Mouse (Mus musculus) limb, embryonic 11.5 days (tissue): ENCODE data around the gene Gm38392. TPM values are rescaled to one million over a fixed set of nuclear protein-coding genes. Genes with fewer than 3 reads are reported as not detected.

Experiments
- ATAC-seq: fragments of 200-750 bp; cut with Nextera tagmentation; 2 replicates; pipeline ENCODE4 v1.8.0; 2017; ENCODE audit warnings: low read depth; ENCODE audit not compliant: insufficient number of reproducible peaks, low FRiP score, low TSS enrichment
- DNase-seq: peaks from one replicate; pipeline ENCODE4 v3.0.0-alpha.2; 2015; ENCODE audit warnings: low spot score
- H3K27ac ChIP-seq: fragments of 300-500 bp; sonication (generic); replicated peaks from 2 replicates; pipeline ENCODE4 v1.5.1; 2014; ENCODE audit warnings: low read depth, mild to moderate bottlenecking, low read length
- H3K27me3 ChIP-seq: fragments of 300-500 bp; sonication (generic); 2 replicates; pipeline ENCODE4 v1.6.1; 2014; ENCODE audit warnings: mild to moderate bottlenecking, low read length, mixed read lengths; ENCODE audit not compliant: control insufficient read depth, insufficient read depth
- H3K36me3 ChIP-seq: fragments of 300-500 bp; sonication (generic); 2 replicates; pipeline ENCODE4 v1.6.1; 2014; ENCODE audit warnings: mild to moderate bottlenecking, low read length, moderate library complexity, mixed read lengths; ENCODE audit not compliant: control insufficient read depth, insufficient read depth
- H3K4me1 ChIP-seq: fragments of 300-500 bp; sonication (generic); 2 replicates; pipeline ENCODE4 v1.6.1; 2014; ENCODE audit warnings: low read length, mixed read lengths; ENCODE audit not compliant: control insufficient read depth, insufficient read depth
- H3K4me2 ChIP-seq: fragments of 300-500 bp; sonication (generic); 2 replicates; pipeline ENCODE4 v1.6.1; 2014; ENCODE audit warnings: low read depth, mild to moderate bottlenecking, moderate library complexity; ENCODE audit not compliant: severe bottlenecking
- H3K4me3 ChIP-seq: fragments of 300-500 bp; sonication (generic); 2 replicates; pipeline ENCODE4 v1.5.1; 2014; ENCODE audit warnings: low read depth, low read length
- H3K9ac ChIP-seq: fragments of 300-500 bp; sonication (generic); 2 replicates; pipeline ENCODE4 v1.6.1; 2014; ENCODE audit warnings: mild to moderate bottlenecking, low read length
- H3K9me3 ChIP-seq: fragments of 300-500 bp; sonication (generic); 2 replicates; pipeline ENCODE4 v1.6.1; 2016; ENCODE audit warnings: low read length; ENCODE audit not compliant: control insufficient read depth
- WGBS: fragments of 180-500 bp; shearing (Covaris S2); extraction: QIAGEN DNeasy Blood & Tissue Kit; methylation state at CpG from one replicate; pipeline ENCODE4 v1.1.7; 2014; 5-methylcytosine and 5-hydroxymethylcytosine counted together
- polyA plus RNA-seq: library from polyadenylated mRNA; unstranded; fragments of >200 nt; fragmentation: Nextera tagmentation; extraction: Ambion mirVana; gene quantifications from 2 replicates; pipeline ENCODE4 v1.2.1, GENCODE M21; 2014

Gm38392 gene
- polyA plus RNA-seq, 1 experiment from 2014 or later = 0.59 TPM

DNA sequence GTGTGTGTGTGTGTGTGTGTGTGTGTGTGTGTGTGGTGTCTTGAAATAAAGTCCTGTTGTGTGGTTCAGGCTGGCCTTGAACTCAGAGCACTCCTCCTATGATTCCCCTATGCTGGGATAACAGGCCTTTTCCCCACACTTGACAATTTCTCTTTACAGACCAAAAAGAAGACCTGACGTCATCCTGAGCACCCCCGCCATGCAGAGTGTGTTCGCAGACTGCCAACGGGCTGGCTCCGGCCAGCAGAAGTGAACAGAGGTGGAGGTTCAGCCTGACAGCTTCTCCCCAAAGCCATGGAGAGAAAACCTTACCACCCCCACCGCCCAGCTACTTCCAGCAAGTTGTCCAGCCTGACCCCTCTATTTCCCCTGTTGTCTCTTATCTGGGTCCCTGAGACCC is 57.5 kb downstream of the Gm38392 start:
- 80% methylated on average over 6 of the region's 6 CpGs for WGBS

GRCm38 (mm10) chr3:88228906-88229305 is 58.1 kb downstream of the Gm38392 start:
- H3K4me1 ChIP-seq = peaks cover 9% of the 10 kb centered on the region; the same call in 1 of the 2 replicates
- no peaks in the 10 kb centered on the region for H3K9me3 ChIP-seq
- peaks cover 22% of the 10 kb centered on the region for H3K27me3 ChIP-seq
- H3K4me2 ChIP-seq = no peak overlapping the region
- H3K4me3 ChIP-seq = no peak overlapping the region
- DNase-seq (no peak), ATAC-seq (no peak)
- H3K36me3 ChIP-seq = no peaks in the 10 kb centered on the region
- 43% methylated on average over 4 of the region's 4 CpGs for WGBS
- no peak overlapping the region for H3K27ac ChIP-seq
- no peak overlapping the region for H3K9ac ChIP-seq

More for the DNA sequence above, 57.5 kb downstream of the Gm38392 start:
- H3K9ac ChIP-seq = no peak overlapping the region
- H3K4me3 ChIP-seq = no peak overlapping the region
- H3K27me3 ChIP-seq = peaks cover 22% of the 10 kb centered on the region
- H3K36me3 ChIP-seq = no peaks in the 10 kb centered on the region
- peaks cover 12% of the 10 kb centered on the region; the same call in 1 of the 2 replicates for H3K4me1 ChIP-seq
- no peak for ATAC-seq
- no peaks in the 10 kb centered on the region for H3K9me3 ChIP-seq
- H3K27ac ChIP-seq = no peak overlapping the region
- H3K4me2 ChIP-seq = no peak overlapping the region
- no peak for DNase-seq

- no peak overlapping the region for H3K9ac ChIP-seq
- H3K4me2 ChIP-seq = no peak overlapping the region
- no peaks in the 10 kb centered on the region for H3K36me3 ChIP-seq
- 0 out of 2 replicates have a peak, but pooled peaks cover 2% of the 10 kb centered on the region for H3K4me1 ChIP-seq
- H3K4me3 ChIP-seq = no peak overlapping the region
- H3K27ac ChIP-seq = no peak overlapping the region
- no peak for ATAC-seq
- 43% methylated on average over 6 of the region's 6 CpGs for WGBS
- H3K27me3 ChIP-seq = peaks cover 21% of the 10 kb centered on the region
- no peaks in the 10 kb centered on the region for H3K9me3 ChIP-seq
- no peak for DNase-seq
Measured at GRCm38 (mm10) chr3:88227976-88228375, 59.0 kb downstream of the Gm38392 start.

GRCm38 (mm10) chr3:88227260-88227659 is 59.8 kb downstream of the Gm38392 start:
- H3K4me3 ChIP-seq = no peak overlapping the region
- H3K4me2 ChIP-seq = no peak overlapping the region
- peaks cover 21% of the 10 kb centered on the region for H3K27me3 ChIP-seq
- no peaks in the 10 kb centered on the region for H3K36me3 ChIP-seq
- no peaks in the 10 kb centered on the region for H3K9me3 ChIP-seq
- no peak overlapping the region for H3K9ac ChIP-seq
- 0 out of 2 replicates have a peak, but pooled peaks cover 2% of the 10 kb centered on the region for H3K4me1 ChIP-seq
- H3K27ac ChIP-seq = no peak overlapping the region
- 19% methylated on average over 4 of the region's 4 CpGs for WGBS
- ATAC-seq (no peak), DNase-seq (no peak)

DNA sequence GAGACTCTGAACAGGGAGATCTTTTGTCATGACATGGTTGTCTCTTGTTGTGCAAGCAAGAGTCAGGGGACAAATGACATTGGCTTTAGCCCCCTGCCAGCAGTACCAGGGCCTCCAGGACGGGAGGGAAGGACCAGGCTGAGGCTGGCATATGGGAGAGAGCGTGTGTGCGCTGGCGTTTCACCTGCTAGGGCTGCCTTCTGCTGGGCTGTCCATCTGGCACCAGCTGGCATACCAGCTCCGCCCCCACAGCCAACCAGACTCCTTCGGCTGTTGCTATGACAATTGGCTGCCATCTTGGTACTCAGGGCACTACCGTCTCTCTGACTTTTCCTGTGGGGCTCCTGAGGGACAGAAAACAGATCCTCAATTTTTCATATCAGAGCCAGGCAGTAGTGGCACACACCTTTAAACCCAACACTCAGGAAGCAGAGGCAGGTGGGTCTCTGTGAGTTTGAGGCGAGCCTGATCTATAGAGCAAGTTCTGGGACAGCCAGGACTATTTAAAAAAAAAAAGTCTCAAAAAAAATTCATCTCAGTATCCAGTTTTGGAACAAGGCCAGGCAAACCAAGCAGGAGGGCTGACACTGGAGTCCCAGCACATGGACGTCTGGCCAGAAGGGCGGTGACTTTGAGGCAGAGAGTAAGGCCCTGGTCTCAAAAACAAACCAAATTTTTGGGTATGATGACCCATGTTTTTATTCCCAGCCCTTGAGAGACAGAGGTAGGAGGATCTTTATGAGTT is 60.7 kb downstream of the Gm38392 start:
- H3K9ac ChIP-seq = no peak overlapping the region
- H3K36me3 ChIP-seq = no peaks in the 10 kb centered on the region; the same call in 1 of the 2 replicates
- H3K9me3 ChIP-seq = no peaks in the 10 kb centered on the region
- 0 out of 2 replicates have a peak, but pooled peaks cover 2% of the 10 kb centered on the region for H3K4me1 ChIP-seq
- H3K4me3 ChIP-seq = no peak overlapping the region
- DNase-seq (no peak), ATAC-seq (no peak)
- WGBS = 84% methylated on average over 10 of the region's 10 CpGs
- H3K4me2 ChIP-seq = no peak overlapping the region
- no peak overlapping the region for H3K27ac ChIP-seq
- H3K27me3 ChIP-seq = peaks cover 24% of the 10 kb centered on the region

DNA sequence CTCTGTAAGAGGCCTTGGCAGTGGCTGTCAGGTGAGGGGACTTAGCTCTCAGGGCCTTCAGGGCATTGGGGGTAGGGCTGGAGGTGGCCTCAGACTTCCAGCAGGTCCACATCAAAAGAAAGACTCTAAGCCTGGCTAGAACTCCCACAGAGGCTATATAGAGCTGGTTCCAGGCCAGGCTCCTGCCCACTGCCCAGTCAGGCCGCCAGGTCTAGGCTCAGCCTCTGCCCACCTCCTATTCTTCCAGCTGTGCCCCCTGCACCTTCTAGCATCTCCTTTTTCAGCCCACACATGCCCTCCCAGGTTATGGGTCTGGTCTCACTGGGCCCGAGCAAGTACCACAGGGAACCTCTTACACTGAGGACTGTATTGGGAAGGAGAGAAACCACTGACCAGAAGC is 62.1 kb downstream of the Gm38392 start:
- H3K4me1 ChIP-seq = 0 out of 2 replicates have a peak, but pooled peaks cover 2% of the 10 kb centered on the region
- no peak for ATAC-seq

DNA sequence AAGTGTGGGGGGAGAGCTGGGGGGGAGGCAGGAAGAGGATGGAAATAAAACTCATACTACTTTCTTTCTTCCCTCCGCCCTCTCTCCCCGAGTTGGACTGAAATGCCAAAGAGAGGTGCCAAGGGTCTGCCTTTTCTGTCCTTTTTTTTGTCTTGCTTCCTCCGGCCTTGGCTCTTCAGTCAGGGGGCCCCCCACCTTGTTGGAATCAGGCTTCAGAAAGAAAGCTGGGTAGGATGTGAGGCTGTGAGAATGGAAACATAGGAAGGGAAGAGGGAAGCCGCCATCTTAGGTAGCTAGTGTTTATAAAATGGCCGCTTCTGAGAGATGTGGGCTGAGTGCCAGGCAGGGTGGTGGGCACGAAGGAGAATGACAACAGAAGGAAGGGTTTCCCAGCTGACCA is 64.6 kb downstream of the Gm38392 start:
- Histone ChIP-seq H3K4me2 (no peak overlapping the region), H3K27ac (no peak overlapping the region), H3K36me3 (no peaks in the 10 kb centered on the region; the same call in 1 of the 2 replicates), H3K9me3 (no peaks in the 10 kb centered on the region), H3K9ac (no peak overlapping the region), H3K4me1 (0 out of 2 replicates have a peak, but pooled peaks cover 2% of the 10 kb centered on the region), H3K27me3 (peaks cover 39% of the 10 kb centered on the region), H3K4me3 (no peak overlapping the region)
- DNase-seq (no peak), ATAC-seq (no peak)
- WGBS = 79% methylated on average over 6 of the region's 6 CpGs

More for the DNA sequence above, 62.1 kb downstream of the Gm38392 start:
- H3K36me3 ChIP-seq = no peaks in the 10 kb centered on the region; the same call in 1 of the 2 replicates
- DNase-seq = no peak
- WGBS = 57% methylated on average over 2 of the region's 2 CpGs
- H3K9me3 ChIP-seq = no peaks in the 10 kb centered on the region
- H3K4me2 ChIP-seq = no peak overlapping the region
- H3K4me3 ChIP-seq = no peak overlapping the region
- H3K27ac ChIP-seq = no peak overlapping the region
- H3K9ac ChIP-seq = no peak overlapping the region
- H3K27me3 ChIP-seq = peaks cover 21% of the 10 kb centered on the region

DNA sequence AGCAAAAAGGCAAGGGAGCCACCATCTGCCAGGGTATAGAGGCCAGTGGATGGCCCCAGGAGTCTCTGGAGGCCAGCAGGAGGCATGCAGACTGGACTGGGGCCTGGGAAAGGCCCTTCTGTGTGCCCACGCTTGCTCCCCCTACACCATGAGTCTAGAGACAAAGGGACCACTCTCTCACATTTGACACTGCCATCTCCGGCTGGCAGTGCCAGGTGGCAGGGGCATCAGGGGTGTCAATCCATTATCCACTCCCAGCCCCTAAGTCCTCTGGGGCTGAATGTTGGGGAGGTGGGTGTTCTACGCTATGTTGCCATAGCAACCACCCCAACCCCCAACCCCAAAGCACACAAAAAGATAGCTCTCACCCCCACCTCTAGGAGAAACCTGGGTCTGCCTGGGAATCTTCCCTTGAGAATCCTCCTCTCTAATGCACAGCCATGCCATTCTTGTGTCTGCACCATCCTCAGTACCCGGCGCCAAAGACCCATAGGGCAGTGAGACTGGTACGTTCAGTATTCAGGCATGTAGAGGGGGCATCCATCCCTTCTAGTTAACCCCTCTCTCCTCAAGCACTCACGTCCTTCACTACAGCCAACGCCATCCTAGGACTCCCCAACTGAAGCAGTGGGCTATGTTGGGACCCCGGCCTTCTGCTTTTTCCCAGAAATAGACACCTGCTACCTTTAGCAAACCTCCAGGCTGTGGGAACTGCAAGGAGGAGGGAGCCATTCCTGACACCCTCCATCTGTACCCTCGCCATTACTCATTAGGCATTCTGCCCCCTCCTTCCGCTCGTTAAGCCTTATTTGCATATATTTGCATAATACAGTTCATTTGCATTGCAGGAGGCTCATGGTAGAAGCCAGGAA is 65.3 kb downstream of the Gm38392 start:
- DNase-seq (no peak), ATAC-seq (no peak)
- no peak overlapping the region for H3K27ac ChIP-seq

More for the DNA sequence above, 65.3 kb downstream of the Gm38392 start:
- no peak overlapping the region for H3K9ac ChIP-seq
- 0 out of 2 replicates have a peak, but pooled peaks cover 2% of the 10 kb centered on the region for H3K4me1 ChIP-seq
- H3K27me3 ChIP-seq = peaks cover 46% of the 10 kb centered on the region
- H3K4me3 ChIP-seq = no peak overlapping the region
- no peak overlapping the region for H3K4me2 ChIP-seq
- no peaks in the 10 kb centered on the region for H3K9me3 ChIP-seq
- no peaks in the 10 kb centered on the region; the same call in 1 of the 2 replicates for H3K36me3 ChIP-seq
- WGBS = 60% methylated on average over 12 of the region's 12 CpGs
